Mouse (Mus musculus): ENCODE measurements around the gene Tatdn2. TPM values are rescaled to one million over a fixed set of nuclear protein-coding genes. Genes with fewer than 3 reads are reported as not detected.
A peak's percentile ranks its signal among the peaks of the same experiment; 100 is the strongest.
"Not testable (repeated sequence)": the region's sequence is repeated elsewhere in the genome, so short reads cannot be mapped to it uniquely, and the experiment has no call there.

Tatdn2 gene
- polyA plus RNA-seq, 1 experiment from 2014 or later = 0.81 TPM

- ATAC-seq = no peak
- Histone ChIP-seq H3K9me3 (replicated peaks) (no peaks in the 10 kb centered on the region), H3K36me3 (ENCODE audit: poor library complexity, severe bottlenecking) (peaks cover 7% of the 10 kb centered on the region; the same call in 1 of the 2 replicates), H3K4me1 (peaks cover 33% of the 10 kb centered on the region), H3K27ac (no peak overlapping the region), H3K4me3 (no peak overlapping the region), H3K4me2 (no peak overlapping the region), H3K9ac (no peak overlapping the region), H3K27me3 (no peaks in the 10 kb centered on the region)
- 61% methylated on average over 1 of the region's 1 CpGs for WGBS
These were observed 1.6 kb upstream of the Tatdn2 start for GRCm38 (mm10) chr6:113695203-113695602.

GRCm38 (mm10) chr6:113695766-113696355, 989 bp upstream of the Tatdn2 start:
- Histone ChIP-seq H3K4me1 (peaks cover 34% of the 10 kb centered on the region), H3K9me3 (replicated peaks) (no peaks in the 10 kb centered on the region), H3K36me3 (ENCODE audit: poor library complexity, severe bottlenecking) (peaks cover 10% of the 10 kb centered on the region; the same call in 1 of the 2 replicates), H3K4me2 (peak overlapping the region; percentile 98), H3K27ac (no peak overlapping the region), H3K9ac (no peak overlapping the region), H3K27me3 (no peaks in the 10 kb centered on the region), H3K4me3 (peak overlapping the region; percentile 73)
- no peak for ATAC-seq
- 88% methylated on average over 4 of the region's 4 CpGs for WGBS

GRCm38 (mm10) chr6:113697222-113698205, 664 bp downstream of the Tatdn2 start:
- Histone ChIP-seq H3K4me2 (peak overlapping the region; percentile 98), H3K4me1 (peaks cover 34% of the 10 kb centered on the region), H3K9ac (peak overlapping the region; percentile 84), H3K36me3 (ENCODE audit: poor library complexity, severe bottlenecking) (peaks cover 25% of the 10 kb centered on the region), H3K27ac (peak overlapping the region; percentile 80), H3K27me3 (no peaks in the 10 kb centered on the region), H3K4me3 (peak overlapping the region; percentile 73), H3K9me3 (replicated peaks) (no peaks in the 10 kb centered on the region)
- peak; percentile 76; the same call in 1 of the 2 replicates for ATAC-seq
- WGBS = under 1% methylated on average over 105 of the region's 113 CpGs

DNA sequence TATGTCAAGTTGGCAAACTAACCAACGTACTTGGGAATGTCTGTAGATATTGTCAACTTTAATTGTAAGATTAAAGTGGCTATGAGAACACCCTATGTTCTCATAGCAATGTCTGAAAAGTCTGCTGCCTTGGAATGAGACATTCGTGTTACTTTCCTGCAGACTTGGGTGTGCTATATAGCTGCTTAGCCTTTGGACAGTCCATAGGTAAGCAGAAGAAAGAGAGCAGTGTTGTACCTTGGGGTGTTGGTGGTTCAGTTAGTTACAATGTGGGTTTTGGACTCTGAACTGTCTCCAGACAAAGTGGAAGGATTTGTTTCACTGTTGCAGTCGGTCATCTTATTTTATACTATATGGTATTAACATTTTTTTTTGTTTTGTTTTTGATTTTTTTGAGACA, 15.9 kb downstream of the Tatdn2 start:
- Histone ChIP-seq H3K27me3 (no peaks in the 10 kb centered on the region), H3K9me3 (replicated peaks) (no peaks in the 10 kb centered on the region), H3K27ac (no peak overlapping the region), H3K36me3 (ENCODE audit: poor library complexity, severe bottlenecking) (peaks cover 97% of the 10 kb centered on the region), H3K4me1 (no peaks in the 10 kb centered on the region), H3K4me2 (no peak overlapping the region), H3K4me3 (no peak overlapping the region), H3K9ac (no peak overlapping the region)
- WGBS = 93% methylated on average over 3 of the region's 3 CpGs
- ATAC-seq = no peak

GRCm38 (mm10) chr6:113713389-113713788, 16.5 kb downstream of the Tatdn2 start:
- H3K9me3 ChIP-seq (replicated peaks); H3K27ac ChIP-seq; H3K4me1 ChIP-seq; H3K9ac ChIP-seq; ATAC-seq; H3K27me3 ChIP-seq; H3K4me3 ChIP-seq; H3K4me2 ChIP-seq: not testable (repeated sequence)
- peaks cover 95% of the 10 kb centered on the region for H3K36me3 ChIP-seq (ENCODE audit: poor library complexity, severe bottlenecking)
- WGBS = 92% methylated on average over 5 of the region's 5 CpGs

DNA sequence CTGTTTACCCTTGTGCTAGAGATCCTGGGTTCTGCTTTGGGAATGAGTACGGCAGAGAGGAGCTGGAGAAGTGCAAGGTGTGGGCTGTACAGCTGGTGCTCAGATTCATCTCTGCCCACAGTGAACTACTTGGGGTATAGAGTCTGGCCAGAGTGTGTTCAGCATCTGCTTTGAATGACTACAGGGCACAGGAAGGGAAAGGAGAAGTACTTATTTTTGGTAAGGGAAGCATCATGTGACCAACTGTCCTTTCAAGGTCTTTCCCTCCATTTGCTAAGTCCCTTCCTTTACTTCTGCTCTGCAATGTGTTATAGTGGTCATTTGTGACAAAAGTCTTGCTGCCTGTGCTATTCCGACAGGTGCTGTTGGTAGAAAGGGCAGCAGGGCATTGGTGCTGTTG, 17.4 kb downstream of the Tatdn2 start:
- Histone ChIP-seq H3K27ac (no peak overlapping the region), H3K4me3 (no peak overlapping the region), H3K36me3 (ENCODE audit: poor library complexity, severe bottlenecking) (peaks cover 95% of the 10 kb centered on the region), H3K27me3 (no peaks in the 10 kb centered on the region), H3K4me1 (no peaks in the 10 kb centered on the region), H3K4me2 (no peak overlapping the region), H3K9me3 (replicated peaks) (no peaks in the 10 kb centered on the region), H3K9ac (no peak overlapping the region)
- ATAC-seq = no peak
- 93% methylated on average over 2 of the region's 2 CpGs for WGBS

- ATAC-seq = no peak
- 83% methylated on average over 1 of the region's 1 CpGs for WGBS
- no peak overlapping the region for H3K9ac ChIP-seq
- H3K27ac ChIP-seq = no peak overlapping the region
- no peak overlapping the region for H3K4me2 ChIP-seq
- no peaks in the 10 kb centered on the region for H3K27me3 ChIP-seq
- no peaks in the 10 kb centered on the region for H3K9me3 ChIP-seq (replicated peaks)
- H3K36me3 ChIP-seq (ENCODE audit: poor library complexity, severe bottlenecking) = peaks cover 95% of the 10 kb centered on the region
- H3K4me3 ChIP-seq = no peak overlapping the region
- H3K4me1 ChIP-seq = no peaks in the 10 kb centered on the region
These were observed 17.9 kb downstream of the Tatdn2 start for GRCm38 (mm10) chr6:113714797-113715196.

DNA sequence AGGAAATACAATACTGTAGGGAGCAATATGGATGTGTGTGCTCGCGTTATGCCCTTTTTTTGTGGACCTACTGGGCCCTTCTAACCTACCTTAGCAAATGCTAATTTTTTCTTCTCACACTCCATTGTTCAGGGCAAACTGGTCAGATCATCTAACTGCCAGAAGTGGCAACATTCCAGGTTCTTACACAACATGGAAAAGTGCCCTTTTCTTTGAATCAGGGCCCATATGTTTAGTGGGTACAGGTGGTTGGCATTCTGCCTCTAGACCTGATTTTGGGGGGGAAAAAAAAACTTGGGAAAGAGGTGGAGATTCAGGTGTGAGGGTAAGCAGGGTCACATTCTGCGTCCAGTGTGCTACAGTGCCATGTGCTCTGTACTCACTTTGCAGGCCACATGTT, 20.7 kb downstream of the Tatdn2 start:
- ATAC-seq = no peak
- Histone ChIP-seq H3K4me3 (no peak overlapping the region), H3K9ac (no peak overlapping the region), H3K36me3 (ENCODE audit: poor library complexity, severe bottlenecking) (peaks cover 89% of the 10 kb centered on the region), H3K9me3 (replicated peaks) (no peaks in the 10 kb centered on the region), H3K27me3 (no peaks in the 10 kb centered on the region), H3K4me1 (no peaks in the 10 kb centered on the region), H3K27ac (no peak overlapping the region), H3K4me2 (no peak overlapping the region)
- WGBS = 94% methylated on average over 3 of the region's 3 CpGs

DNA sequence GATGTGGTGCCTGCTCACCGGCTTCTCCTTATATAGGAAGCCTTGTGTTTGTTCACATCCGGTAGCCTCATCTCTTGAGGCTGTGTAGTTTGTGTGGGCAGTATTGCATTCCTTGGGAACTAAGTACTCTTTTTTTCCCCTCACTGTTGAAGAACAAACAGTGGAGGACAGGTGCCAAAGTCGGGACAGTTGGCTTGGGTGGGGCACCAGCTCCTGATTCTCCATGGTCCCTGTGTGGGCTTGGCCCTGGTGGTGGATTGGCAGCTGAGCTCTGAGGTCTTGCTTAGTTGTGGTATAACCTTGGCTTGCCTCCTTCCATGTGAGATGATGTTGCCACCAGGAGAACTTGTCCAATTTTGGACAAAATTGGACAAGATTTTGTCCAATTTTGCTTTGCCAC, 23.0 kb downstream of the Tatdn2 start, which contains the start of gene Ghrl:
Gene Ghrl, minus strand, starts transcription at position 3 of the 400 bp plus-strand sequence.
- WGBS = 95% methylated on average over 3 of the region's 3 CpGs
- no peak for ATAC-seq
- Histone ChIP-seq H3K36me3 (ENCODE audit: poor library complexity, severe bottlenecking) (peaks cover 88% of the 10 kb centered on the region), H3K9me3 (replicated peaks) (no peaks in the 10 kb centered on the region), H3K4me2 (no peak within 1 kb of the TSS), H3K4me1 (no peaks in the 10 kb centered on the region), H3K4me3 (no peak within 1 kb of the TSS), H3K9ac (no peak within 1 kb of the TSS), H3K27ac (no peak within 1 kb of the TSS), H3K27me3 (no peaks in the 10 kb centered on the region)

- H3K9me3 ChIP-seq (replicated peaks) = no peaks in the 10 kb centered on the region
- H3K9ac ChIP-seq = no peak overlapping the region
- H3K4me2 ChIP-seq = no peak overlapping the region
- H3K27me3 ChIP-seq = no peaks in the 10 kb centered on the region
- H3K4me3 ChIP-seq = no peak overlapping the region
- H3K4me1 ChIP-seq = no peaks in the 10 kb centered on the region
- H3K27ac ChIP-seq = no peak overlapping the region
- WGBS = 94% methylated on average over 4 of the region's 4 CpGs
- peaks cover 85% of the 10 kb centered on the region for H3K36me3 ChIP-seq (ENCODE audit: poor library complexity, severe bottlenecking)
- no peak for ATAC-seq
These were observed 24.2 kb downstream of the Tatdn2 start for GRCm38 (mm10) chr6:113721061-113721460.

DNA sequence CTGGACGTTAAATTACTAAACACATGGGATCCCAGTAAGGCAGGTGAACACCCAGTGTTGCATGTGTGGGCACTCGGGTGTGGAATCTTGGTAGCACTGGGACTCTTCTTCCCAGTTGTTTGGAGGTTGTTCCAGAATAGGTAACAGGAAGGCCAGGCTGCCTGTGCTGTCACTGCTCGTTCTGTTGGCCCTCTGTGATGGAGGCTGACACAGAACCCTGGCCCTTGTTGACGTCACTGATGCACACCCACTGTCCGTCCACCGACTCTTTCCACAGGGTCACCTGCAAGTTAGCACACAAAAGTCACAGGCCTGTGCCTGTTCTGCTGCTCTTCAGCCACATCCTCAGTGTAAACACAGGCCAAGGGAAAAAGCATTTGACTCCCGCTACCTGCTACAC, 31.3 kb downstream of the Tatdn2 start:
- no peak overlapping the region for H3K4me3 ChIP-seq
- H3K27me3 ChIP-seq = no peaks in the 10 kb centered on the region
- no peak overlapping the region for H3K9ac ChIP-seq
- H3K4me2 ChIP-seq = no peak overlapping the region
- ATAC-seq = no peak
- WGBS = 91% methylated on average over 7 of the region's 7 CpGs
- no peak overlapping the region for H3K27ac ChIP-seq
- no peaks in the 10 kb centered on the region for H3K4me1 ChIP-seq
- no peaks in the 10 kb centered on the region for H3K9me3 ChIP-seq (replicated peaks)
- H3K36me3 ChIP-seq (ENCODE audit: poor library complexity, severe bottlenecking) = peaks cover 92% of the 10 kb centered on the region

- Histone ChIP-seq H3K27me3 (no peaks in the 10 kb centered on the region), H3K4me1 (no peaks in the 10 kb centered on the region), H3K4me3 (no peak overlapping the region), H3K9ac (no peak overlapping the region), H3K4me2 (no peak overlapping the region), H3K9me3 (replicated peaks) (no peaks in the 10 kb centered on the region), H3K27ac (no peak overlapping the region), H3K36me3 (ENCODE audit: poor library complexity, severe bottlenecking) (peaks cover 98% of the 10 kb centered on the region)
- ATAC-seq = no peak
- 93% methylated on average over 3 of the region's 3 CpGs for WGBS
These were observed 34.4 kb downstream of the Tatdn2 start for GRCm38 (mm10) chr6:113731296-113731695.

All from forebrain, embryonic 13.5 days (tissue).